Mouse (Mus musculus): Measurements from ENCODE around the gene Pip5k1a. TPM values are rescaled to one million over a fixed set of nuclear protein-coding genes. Genes with fewer than 3 reads are reported as not detected.
"Not testable (repeated sequence)": the region's sequence is repeated elsewhere in the genome, so short reads cannot be mapped to it uniquely, and the experiment has no call there.

Gene Pip5k1a
- total RNA-seq, 2 experiments from 2014 or later: 51.1 to 51.7 TPM

DNA sequence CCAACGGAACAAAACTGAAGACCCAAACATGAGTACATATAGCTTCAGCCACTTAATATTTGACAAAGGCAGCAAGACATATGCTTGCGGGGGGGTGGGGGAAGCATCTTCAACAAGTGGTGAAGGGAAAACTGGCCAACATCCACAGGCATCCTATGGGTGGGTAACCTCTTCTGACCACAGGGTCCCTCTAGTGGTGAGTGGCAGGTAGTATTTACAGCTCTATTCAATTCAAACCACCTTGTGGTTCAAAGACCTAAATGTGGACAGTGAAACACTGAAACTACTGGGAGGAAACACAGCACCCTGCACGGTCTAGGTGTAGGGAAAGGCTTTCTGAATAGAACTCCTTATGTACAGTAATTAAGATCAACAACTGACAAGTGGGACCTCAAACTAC, 53.0 kb downstream of the Pip5k1a start:
- DNase-seq (ENCODE audit: low spot score in 2 of 2): peak; percentile 26 to 44
- intact Hi-C loops (cut with DNase I): loop anchor here (2.0 kb wide), 1 partner anchor 53 kb away; the partner anchor contains the start of gene Pip5k1a

DNA sequence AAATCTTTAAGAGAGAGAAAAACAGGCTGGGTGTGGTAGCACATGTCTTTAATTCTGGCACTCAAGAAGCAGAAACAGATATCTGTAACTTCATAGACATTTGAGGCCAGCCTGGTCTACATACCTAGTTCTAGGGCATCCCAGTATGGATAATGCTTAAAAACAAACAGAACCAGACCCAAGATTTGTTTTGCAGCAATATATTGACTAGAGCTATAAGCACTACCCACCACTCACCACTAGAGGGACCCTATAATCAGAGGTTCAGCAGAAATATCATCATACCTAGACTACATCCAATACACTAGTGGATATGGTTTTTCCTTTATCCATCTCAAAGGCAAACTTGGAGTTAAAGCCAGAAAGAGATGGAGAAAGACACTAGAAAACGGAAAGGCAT, 53.8 kb downstream of the Pip5k1a start:
- DNase-seq (ENCODE audit: low spot score in 2 of 2): peak; percentile 42 to 60

DNA sequence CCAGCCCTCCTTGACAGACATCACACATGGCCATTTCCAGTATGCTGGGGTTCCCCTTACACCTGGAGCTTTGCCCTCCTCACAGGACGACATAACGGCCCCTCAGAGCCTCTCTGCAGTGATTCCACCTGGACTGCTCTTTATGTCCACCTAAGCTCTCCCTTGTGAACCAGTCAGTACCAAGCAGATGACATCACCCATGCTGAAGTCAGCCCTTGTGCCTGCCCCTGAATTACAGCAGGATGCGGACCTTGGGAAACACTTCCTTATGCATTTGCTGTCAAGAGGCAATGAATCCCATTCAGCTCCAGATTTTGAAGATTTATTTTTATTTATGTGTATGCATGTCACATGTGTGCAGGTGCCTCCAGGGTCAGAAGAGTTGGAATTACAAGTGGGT, 58.8 kb downstream of the Pip5k1a start:
- no peak for DNase-seq (ENCODE audit: low spot score in 2 of 2)
- intact Hi-C loops (cut with DNase I): no loop called here

More for the DNA sequence above, 53.8 kb downstream of the Pip5k1a start:
- intact Hi-C loops (cut with DNase I): loop anchor here (2.0 kb wide), 1 partner anchor 54 kb away; the partner anchor contains the start of gene Pip5k1a

DNA sequence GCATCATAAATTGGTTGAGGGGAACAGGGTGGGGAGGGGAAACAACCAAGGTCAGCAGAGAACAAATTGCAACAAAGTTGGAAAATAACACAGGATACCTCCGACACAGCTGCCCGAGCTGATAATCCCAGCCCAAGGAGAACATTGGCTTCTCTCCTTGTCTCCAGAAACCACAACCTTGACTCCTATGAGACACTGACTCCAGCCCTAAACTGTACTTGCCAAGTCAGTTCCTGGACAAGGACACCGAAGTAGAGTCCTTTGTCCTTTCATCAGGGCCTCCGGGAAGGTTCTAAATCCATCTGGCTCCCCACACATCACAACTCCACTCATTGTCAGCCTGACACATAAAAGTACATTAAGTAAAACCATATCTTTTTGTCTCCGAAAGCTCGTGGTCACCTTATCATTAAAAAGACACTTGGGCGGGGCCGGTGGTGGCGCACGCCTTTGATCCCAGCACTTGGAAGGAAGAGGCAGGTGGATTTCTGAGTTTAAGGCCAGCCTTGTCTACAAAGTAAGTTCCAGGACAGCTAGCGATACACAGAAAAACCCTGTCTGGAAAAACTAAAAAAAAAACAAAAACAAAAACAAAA, 60.2 kb downstream of the Pip5k1a start:
- intact Hi-C loops (cut with DNase I): no loop called here

DNA sequence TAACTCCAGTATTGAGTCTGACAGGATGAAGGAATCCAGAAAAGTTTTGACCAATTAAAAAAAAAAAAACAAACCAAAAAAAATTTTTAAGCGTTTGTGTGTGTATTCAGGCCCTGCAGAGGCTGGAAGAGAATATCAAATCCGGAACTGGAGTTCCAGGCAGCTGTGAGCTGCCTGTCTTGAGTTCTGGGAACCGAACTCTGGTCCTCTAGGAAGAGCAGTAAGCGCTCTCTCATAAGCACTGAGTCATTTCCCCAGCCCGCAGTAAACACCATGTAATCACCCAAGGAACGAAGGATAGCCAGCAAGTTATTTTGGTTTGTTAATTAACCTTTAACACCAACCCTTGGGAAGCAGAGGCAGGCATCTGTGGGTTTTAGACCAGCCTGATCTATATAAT, 63.5 kb downstream of the Pip5k1a start:
- DNase-seq (ENCODE audit: low spot score in 2 of 2): no peak

More for the DNA sequence above, 60.2 kb downstream of the Pip5k1a start:
- no peak for DNase-seq (ENCODE audit: low spot score in 2 of 2)

DNA sequence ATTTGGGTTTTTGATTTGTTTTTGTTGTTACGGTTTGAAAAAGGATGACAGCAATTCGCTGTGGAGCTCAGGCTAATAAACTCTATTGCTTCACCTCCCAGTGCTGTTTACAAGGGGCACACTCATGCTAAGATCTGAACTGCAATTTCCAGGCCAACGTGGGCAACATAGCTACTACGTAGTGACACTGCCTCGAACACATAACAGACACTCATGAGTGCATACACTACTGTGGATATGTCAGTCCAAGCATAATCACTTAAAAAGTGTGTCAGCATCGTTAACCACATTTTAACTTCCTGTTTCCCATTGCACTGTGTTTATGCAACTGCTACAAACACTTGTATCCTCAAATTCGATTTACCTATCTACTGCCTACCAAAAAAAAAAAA, 63.9 kb downstream of the Pip5k1a start:
- intact Hi-C loops (cut with DNase I): loop anchor here (1.0 kb wide), 1 partner anchor 27 kb away; no protein-coding TSS in a partner anchor
- no peak for DNase-seq (ENCODE audit: low spot score in 2 of 2)

More for the DNA sequence above, 63.5 kb downstream of the Pip5k1a start:
- intact Hi-C loops (cut with DNase I): no loop called here

DNA sequence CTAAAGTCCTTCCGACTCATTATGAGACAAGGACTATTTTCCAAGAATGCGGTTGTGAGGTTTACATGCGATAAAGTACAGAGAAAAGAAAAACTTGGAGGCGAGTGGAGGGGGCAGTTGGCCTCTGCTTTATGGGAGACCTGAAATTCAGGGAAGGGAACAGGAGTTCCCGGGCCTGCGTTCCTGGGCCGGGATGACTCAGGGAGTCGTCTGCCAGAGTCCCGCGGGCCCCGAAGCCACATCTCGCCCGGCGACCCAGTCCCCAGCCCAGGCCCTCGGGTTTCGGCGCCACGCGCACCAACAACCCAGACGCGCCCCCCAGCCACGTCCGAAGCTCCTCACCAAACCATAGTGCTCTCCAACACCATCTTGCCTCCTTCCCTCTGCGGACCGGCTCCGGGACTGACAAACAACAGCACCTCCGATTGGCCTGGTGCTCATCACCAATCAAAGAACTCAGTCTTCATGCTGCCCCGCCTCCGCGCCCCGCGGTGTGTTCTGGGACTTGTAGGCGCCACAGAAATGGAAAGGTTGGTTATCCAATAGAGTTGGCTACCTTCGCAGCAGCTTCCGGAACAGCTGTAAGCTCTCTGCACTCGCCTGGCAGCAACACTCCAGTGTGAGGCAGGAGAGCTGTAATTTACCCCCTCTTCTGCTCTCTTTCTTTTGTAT, 64.4 kb downstream of the Pip5k1a start, which contains the start of gene Psmd4:
TSS of gene Psmd4 (minus strand) at position 449 of the 672 bp plus-strand sequence.
- intact Hi-C loops (cut with DNase I): loop anchor here (1.0 kb wide), 1 partner anchor 26 kb away; no protein-coding TSS in a partner anchor
- DNase-seq (ENCODE audit: low spot score in 2 of 2): peak; percentile 98 to 99

DNA sequence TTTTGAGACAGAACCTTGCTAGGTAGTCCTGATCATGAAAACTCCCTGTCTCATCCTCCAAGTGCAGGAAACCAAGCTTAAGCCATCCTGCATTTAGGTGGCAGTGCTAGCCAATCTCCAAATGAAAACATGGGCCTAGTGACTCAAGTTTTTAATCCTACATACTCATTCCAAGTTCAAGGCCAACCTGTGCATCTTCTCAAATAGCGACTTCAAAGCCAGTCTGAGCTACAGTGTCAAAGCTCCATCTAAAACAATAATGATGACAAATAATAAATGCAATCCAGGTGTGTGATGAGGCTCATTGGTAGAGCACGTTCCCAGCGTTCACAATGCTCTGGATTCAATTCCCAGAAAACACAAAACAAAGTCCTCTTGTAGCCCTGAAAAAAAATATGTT, 65.1 kb downstream of the Pip5k1a start:
- no peak for DNase-seq (ENCODE audit: low spot score in 2 of 2)
- intact Hi-C loops (cut with DNase I): loop anchor here (1.0 kb wide), 1 partner anchor 25 kb away; no protein-coding TSS in a partner anchor

DNA sequence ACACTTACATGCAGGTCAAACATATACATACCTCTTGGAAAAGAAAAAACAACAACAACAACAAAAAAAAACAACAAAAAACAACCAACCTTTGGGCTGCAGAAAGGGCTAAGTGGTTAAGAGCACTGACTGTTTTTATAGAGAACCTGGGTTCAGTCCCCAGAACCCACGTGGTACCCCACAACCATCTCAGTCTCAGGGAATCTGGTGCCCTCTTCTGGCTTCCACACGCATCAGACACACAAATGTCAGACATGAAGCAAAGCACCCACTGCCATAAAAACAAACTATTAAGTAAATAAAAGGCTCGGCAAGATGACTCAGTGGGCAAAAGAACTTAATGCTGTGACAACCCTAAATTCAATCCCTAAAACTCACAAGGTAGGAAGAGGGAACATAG, 76.8 kb downstream of the Pip5k1a start:
- intact Hi-C loops (cut with DNase I): no loop called here
- DNase-seq (ENCODE audit: low spot score in 2 of 2): no peak

DNA sequence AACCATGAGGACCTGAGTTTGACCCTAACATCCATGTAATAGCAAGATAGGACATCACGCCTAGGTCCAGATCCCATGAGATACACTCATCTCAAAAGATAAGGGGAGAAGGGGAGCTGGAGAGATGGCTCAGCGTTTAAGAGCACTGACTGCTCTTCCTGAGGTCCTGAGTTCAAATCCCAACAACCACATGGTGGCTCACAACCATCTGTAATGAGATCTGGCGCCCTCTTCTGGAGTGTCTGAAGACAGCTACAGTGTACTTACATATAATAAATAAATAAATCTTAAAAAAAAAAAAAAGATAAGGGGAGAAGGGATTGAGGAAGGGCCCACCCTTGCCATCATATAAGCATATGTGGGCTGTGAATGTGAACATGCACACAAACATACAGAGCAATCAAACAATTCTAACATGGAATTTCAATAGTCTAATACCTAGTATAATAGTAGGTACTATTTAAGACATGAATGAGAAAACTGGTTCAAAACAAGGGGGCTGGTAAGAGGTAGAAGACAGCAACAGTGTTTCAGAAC, 77.4 kb downstream of the Pip5k1a start:
- DNase-seq (ENCODE audit: low spot score in 2 of 2); intact Hi-C loops (cut with DNase I): not testable (repeated sequence)

DNA sequence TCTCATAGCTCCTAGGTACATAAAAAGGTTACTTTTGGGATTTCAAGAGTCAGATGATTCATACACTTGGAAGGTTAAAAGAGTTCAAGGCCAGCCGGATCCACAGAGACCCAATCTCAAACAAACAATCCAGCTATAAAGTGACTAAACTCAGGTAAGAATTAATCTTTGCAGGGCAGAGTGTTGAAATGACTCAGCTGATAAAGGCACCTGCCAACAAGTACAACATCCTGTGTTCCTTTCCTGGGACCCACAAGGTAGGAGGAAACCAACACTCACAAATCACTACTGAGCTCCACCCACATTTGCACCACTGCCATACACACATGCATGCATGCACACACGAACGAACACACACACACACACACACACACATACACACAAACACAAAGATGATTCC, 78.1 kb downstream of the Pip5k1a start:
- DNase-seq (ENCODE audit: low spot score in 2 of 2): no peak
- intact Hi-C loops (cut with DNase I): no loop called here

DNA sequence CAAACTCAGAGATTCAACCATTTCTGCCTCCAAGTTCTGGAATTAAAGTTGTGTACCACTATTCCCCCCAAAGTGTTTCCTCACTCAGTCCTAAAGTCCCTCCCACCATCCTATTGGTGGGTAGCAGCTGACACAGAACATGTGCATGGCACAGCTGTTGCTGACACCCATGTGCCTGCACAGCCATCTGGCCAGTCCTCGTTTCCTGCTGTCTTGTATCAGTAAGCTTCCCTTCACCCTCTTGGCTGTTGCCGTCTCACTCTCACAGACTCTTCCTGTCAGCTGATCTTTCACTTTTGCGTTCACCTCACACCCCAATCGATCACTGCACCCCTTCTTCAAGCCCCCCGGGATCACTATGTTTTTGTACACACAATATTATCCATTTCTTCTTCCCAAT, 79.0 kb downstream of the Pip5k1a start:
- intact Hi-C loops (cut with DNase I): no loop called here

DNA sequence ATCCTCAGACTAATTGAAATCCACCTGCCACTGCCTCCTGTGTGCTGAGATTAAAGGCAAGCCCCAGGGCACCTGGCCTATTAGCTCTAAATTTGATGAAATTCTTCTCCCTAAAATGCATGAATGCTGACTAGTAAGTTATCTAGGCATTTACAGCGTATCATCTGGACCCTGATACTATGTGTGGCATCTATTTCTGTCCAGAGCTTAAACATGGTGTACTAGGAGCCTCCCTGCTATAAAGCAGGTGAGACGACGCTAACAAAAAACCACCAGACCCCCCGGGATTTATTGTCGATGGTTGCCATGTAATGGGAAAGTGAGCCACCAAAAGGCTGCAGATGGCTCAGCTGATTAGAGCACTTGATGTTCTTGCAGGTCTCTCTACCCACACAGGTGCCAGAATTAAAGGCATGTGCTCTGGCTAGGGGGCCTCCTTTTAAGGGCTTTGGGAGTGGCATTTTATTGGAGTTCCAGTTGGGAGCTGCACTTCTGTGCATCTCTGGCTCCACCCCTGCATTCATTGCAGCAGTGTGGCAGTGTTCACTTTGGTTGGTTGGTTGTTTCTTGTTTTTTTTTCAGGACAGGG, 79.6 kb downstream of the Pip5k1a start:
- intact Hi-C loops (cut with DNase I): no loop called here
- DNase-seq (ENCODE audit: low spot score in 2 of 2): peak in 1 of 2 experiments; percentile 28

More for the DNA sequence above, 79.0 kb downstream of the Pip5k1a start:
- DNase-seq (ENCODE audit: low spot score in 2 of 2): peak; percentile 65 to 82

DNA sequence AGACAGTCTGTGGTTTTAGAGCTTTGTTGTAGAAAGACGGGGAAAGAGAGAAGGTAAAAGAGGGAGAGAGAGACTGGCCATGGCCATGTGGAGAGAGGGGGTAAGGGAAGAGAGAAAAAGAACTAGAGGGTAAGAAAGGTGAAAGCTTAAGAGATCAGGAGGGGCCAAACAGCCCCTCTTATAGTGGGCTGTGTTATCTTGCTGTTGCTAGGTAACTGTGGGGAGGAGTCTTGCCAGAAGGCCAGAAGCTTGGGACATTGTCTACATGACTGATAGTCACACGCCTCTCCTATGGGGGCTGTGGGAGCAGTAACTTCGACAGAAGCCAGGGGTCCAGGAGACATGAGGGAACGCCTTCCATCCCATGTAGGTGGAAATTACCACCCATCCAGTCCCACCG, 81.5 kb downstream of the Pip5k1a start:
- intact Hi-C loops (cut with DNase I): no loop called here
- DNase-seq (ENCODE audit: low spot score in 2 of 2): no peak

DNA sequence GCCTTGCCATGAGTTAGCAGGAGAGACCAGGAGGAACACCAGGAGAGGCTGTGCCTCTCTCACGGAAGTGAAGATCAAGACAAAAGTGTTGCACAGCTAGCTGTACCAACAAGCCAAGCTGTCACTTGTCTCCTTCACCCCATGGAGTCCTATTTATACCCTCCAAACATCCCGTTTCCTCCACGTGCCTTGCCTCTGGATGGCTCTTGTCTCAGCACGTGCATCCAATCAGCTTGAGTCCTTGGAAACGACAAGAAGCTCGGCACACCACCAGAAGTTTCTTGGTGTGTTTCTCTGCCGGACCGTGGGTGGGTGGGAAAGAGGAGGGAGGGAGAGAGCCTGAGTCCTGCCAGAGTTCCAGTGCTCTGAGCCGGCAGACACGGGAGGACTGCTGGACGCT, 82.2 kb downstream of the Pip5k1a start:
- intact Hi-C loops (cut with DNase I): no loop called here
- DNase-seq (ENCODE audit: low spot score in 2 of 2): peak in 1 of 2 experiments; percentile 68

DNA sequence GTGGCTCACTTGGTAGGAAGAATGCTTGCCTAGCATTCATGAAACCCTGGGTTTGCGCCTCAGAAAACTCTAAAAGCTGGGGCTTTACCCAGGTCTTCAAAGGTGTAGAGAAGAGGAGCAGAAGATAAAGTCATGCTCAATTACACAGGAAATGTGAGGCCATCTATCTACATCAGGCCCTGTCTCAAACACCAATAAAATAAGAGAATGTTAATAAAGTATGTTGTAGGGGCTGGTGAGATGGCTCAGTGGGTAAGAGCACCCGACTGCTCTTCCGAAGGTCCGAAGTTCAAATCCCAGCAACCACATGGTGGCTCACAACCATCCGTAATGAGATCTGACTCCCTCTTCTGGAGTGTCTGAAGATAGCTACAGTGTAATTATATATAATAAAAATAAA, 85.8 kb downstream of the Pip5k1a start:
- DNase-seq (ENCODE audit: low spot score in 2 of 2); intact Hi-C loops (cut with DNase I): not testable (repeated sequence)

DNA sequence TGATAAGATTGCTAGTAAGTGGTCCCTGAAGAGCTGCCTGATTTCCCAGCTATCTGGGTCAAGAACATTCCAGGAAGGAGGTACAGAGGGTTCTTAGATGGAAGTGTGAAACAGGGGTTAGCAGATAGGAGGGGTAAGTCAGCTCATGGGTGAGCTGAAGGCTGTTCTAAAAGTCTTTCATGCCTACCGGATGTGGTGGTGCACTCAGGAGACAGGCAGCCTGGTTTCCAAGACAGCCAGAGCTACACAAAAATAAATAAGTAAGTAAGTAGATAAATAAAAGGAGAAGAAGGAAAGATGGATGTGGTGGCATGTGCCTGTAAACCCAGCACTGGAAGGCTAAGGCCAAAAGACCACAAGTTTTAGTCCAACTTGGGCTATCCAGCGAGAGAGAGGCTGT, 88.0 kb downstream of the Pip5k1a start:
- intact Hi-C loops (cut with DNase I): no loop called here
- no peak for DNase-seq (ENCODE audit: low spot score in 2 of 2)

DNA sequence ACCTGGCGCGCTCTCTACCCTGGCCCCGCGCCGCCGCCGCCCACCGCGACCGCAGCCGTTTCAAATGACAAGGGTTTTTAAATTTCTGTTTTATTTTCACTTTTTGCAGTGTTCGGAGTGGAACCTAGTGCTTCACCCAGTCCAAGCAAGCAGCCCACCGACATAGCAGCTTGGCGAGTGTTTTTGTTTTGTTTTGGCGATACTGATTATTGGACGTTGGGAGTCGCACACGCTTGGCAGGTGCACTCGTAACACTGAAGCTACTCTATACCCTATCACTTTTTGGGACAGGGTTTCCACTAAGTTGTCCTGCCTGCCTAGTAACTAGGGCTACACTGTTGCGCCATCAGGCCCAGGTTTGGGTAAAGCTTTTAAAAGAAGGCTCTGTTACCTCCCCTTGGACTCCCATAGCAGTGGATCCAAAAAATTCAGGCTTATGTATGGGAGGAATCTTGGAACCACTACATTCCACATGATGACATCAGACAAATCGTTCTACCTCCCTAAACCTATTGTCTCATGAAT, 90.1 kb downstream of the Pip5k1a start:
- DNase-seq (ENCODE audit: low spot score in 2 of 2): no peak
- intact Hi-C loops (cut with DNase I): loop anchor here (1.0 kb wide), 1 partner anchor 26 kb away; the partner anchor contains the start of gene Psmd4

DNA sequence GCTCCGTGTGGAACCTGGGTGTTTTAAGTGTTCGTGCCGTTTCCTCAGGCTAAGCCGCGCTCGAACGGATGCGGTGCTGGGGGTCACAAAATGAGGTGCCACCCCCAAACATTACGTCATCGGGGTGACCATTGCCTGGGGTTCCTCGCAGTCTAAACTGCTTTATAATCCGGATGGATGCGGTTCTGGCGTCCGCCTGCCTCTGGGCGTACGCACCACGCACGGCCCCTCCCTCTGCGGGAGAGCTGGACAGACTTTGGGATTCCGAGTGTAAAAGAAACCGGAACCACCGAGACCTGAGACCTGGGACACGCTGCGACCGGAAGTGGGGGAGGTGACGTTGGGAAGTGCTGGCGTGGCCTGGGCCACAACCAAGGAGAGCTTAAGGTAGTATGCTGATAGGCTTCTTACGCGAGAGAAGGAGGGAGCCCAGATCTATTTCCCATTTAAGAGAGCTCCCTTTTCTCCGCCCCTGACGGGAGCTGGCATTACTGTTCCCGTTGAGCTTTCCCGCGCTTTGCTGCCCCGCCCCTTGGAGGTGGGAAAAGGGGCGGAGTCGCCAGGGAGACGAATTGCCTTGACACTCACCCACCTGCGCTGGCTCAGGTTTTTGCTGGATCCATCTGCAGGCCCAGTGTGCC, 90.7 kb downstream of the Pip5k1a start:
- DNase-seq (ENCODE audit: low spot score in 2 of 2): peak; percentile 92 to 98
- intact Hi-C loops (cut with DNase I): loop anchor here (1.0 kb wide), 1 partner anchor 26 kb away; the partner anchor contains the start of gene Psmd4

Data from left cerebral cortex, postnatal 25 days (tissue).